Mouse (Mus musculus) MEL (cell line): Measurements from ENCODE around the gene Nr2c2ap. TPM values are rescaled to one million over a fixed set of nuclear protein-coding genes. Genes with fewer than 3 reads are reported as not detected.
A peak's percentile ranks its signal among the peaks of the same experiment; 100 is the strongest.

Source experiments
- DNase-seq: peaks from one replicate; pipeline ENCODE4 v3.0.0; 2011; ENCODE audit warnings: low read depth, low spot score
- H3K27ac ChIP-seq: 2 replicates; pipeline ENCODE4 v1.5.1; 2012; ENCODE audit warnings: low read depth, mild to moderate bottlenecking, control low read depth, low read length, moderate library complexity; ENCODE audit not compliant: control insufficient read depth
- H3K27me3 ChIP-seq, 2 experiments: fragments of 150-350 bp in 1 of 2; sonication (generic) in 1 of 2; 2 replicates each; pipeline ENCODE4 v1.6.1; 2012; ENCODE audit warnings: low read length in 2 of 2, mild to moderate bottlenecking in 2 of 2, improper control_type of control experiment in 1 of 2, moderate library complexity in 1 of 2; ENCODE audit not compliant: insufficient read depth in 2 of 2, control insufficient read depth in 1 of 2
- H3K36me3 ChIP-seq, 2 experiments: 2 replicates each; pipeline ENCODE4 v1.6.1; 2012 to 2014; ENCODE audit warnings: low read length in 2 of 2, improper control_type of control experiment in 1 of 2, inconsistent platforms in 1 of 2, mild to moderate bottlenecking in 1 of 2; ENCODE audit not compliant: insufficient read depth in 2 of 2, control insufficient read depth in 1 of 2
- H3K4me1 ChIP-seq, 2 experiments: fragments of 150-350 bp in 1 of 2; sonication (generic) in 1 of 2; 2 replicates each; pipeline ENCODE4 v1.6.1; 2012; ENCODE audit warnings: low read length in 2 of 2, improper control_type of control experiment in 1 of 2, mild to moderate bottlenecking in 1 of 2; ENCODE audit not compliant: insufficient read depth in 2 of 2, control insufficient read depth in 1 of 2
- H3K4me3 ChIP-seq, 2 experiments: fragments of 150-350 bp in 1 of 2; sonication (generic) in 1 of 2; 2 replicates each; pipeline ENCODE4 v1.5.1; 2012; ENCODE audit warnings: low read depth in 2 of 2, low read length in 2 of 2, mild to moderate bottlenecking in 2 of 2, moderate library complexity in 2 of 2, control low read depth in 1 of 2, improper control_type of control experiment in 1 of 2; ENCODE audit not compliant: control insufficient read depth in 1 of 2, insufficient read depth in 1 of 2
- H3K79me2 ChIP-seq: 2 replicates; pipeline ENCODE4 v1.6.1; 2012; ENCODE audit warnings: mild to moderate bottlenecking, low read length, moderate library complexity; ENCODE audit not compliant: control insufficient read depth, poor library complexity, insufficient read depth
- H3K9ac ChIP-seq: 2 replicates; pipeline ENCODE4 v1.6.1; 2012; ENCODE audit warnings: low read depth, mild to moderate bottlenecking, control low read depth, low read length, moderate library complexity; ENCODE audit not compliant: control insufficient read depth, poor library complexity, severe bottlenecking
- H3K9me3 ChIP-seq: fragments of 150-350 bp; sonication (generic); replicated peaks from 2 replicates; pipeline ENCODE4 v1.6.1; 2012; ENCODE audit warnings: mild to moderate bottlenecking, low read length, improper control_type of control experiment, moderate library complexity; ENCODE audit not compliant: insufficient read depth
- CTCF ChIP-seq, 3 experiments: IDR thresholded peaks in 2 of 3; conservative IDR thresholded peaks in 1 of 3; 2 replicates each; pipeline ENCODE4 v1.5.1; 2011 to 2012; ENCODE audit warnings: low read length in 3 of 3, low read depth in 2 of 3, mild to moderate bottlenecking in 2 of 3, improper control_type of control experiment in 1 of 3, inconsistent platforms in 1 of 3, mixed read lengths in 1 of 3, moderate library complexity in 1 of 3; ENCODE audit not compliant: control insufficient read depth in 1 of 3, insufficient read depth in 1 of 3, poor library complexity in 1 of 3, severe bottlenecking in 1 of 3
- E2F4 ChIP-seq: IDR thresholded peaks from 2 replicates; pipeline ENCODE4 v1.6.1; 2011; ENCODE audit warnings: low read depth, low read length, improper control_type of control experiment, borderline replicate concordance
- ELF1 ChIP-seq: IDR thresholded peaks from 2 replicates; pipeline ENCODE4 v1.6.1; 2014; ENCODE audit warnings: low read depth, mild to moderate bottlenecking, inconsistent platforms, low read length, improper control_type of control experiment, moderate library complexity
- EP300 ChIP-seq, 2 experiments: IDR thresholded peaks; 2 replicates each; pipeline ENCODE4 v1.6.1; 2011; ENCODE audit warnings: improper control_type of control experiment in 2 of 2, low read length in 2 of 2, low read depth in 1 of 2, mild to moderate bottlenecking in 1 of 2
- ETS1 ChIP-seq: IDR thresholded peaks from 2 replicates; pipeline ENCODE4 v1.6.1; 2012; ENCODE audit warnings: low read depth, mild to moderate bottlenecking, inconsistent platforms, low read length, improper control_type of control experiment, moderate library complexity
- GABPA ChIP-seq: IDR thresholded peaks from 2 replicates; pipeline ENCODE4 v1.6.1; 2012; ENCODE audit warnings: low read depth, mild to moderate bottlenecking, inconsistent platforms, low read length, improper control_type of control experiment, moderate library complexity
- HCFC1 ChIP-seq: IDR thresholded peaks from 2 replicates; pipeline ENCODE4 v1.6.1; 2012; ENCODE audit warnings: low read depth, mild to moderate bottlenecking, inconsistent platforms, low read length, improper control_type of control experiment, moderate library complexity
- MAFK ChIP-seq: IDR thresholded peaks from 2 replicates; pipeline ENCODE4 v1.6.1; 2011; ENCODE audit warnings: low read depth, mild to moderate bottlenecking, low read length, improper control_type of control experiment, borderline replicate concordance
- MEF2A ChIP-seq: IDR thresholded peaks from 2 replicates; pipeline ENCODE4 v1.6.1; 2014; ENCODE audit warnings: low read depth, mild to moderate bottlenecking, inconsistent platforms, low read length, improper control_type of control experiment; ENCODE audit not compliant: poor library complexity, insufficient replicate concordance, severe bottlenecking; ENCODE audit errors: extremely low read depth
- MYB ChIP-seq: IDR thresholded peaks from 2 replicates; pipeline ENCODE4 v1.6.1; 2011; ENCODE audit warnings: mild to moderate bottlenecking, low read depth, low read length, improper control_type of control experiment
- MYC ChIP-seq: IDR thresholded peaks from 2 replicates; pipeline ENCODE4 v1.6.1; 2011; ENCODE audit warnings: low read depth, mild to moderate bottlenecking, low read length, improper control_type of control experiment, moderate library complexity
- POLR2A ChIP-seq, 2 experiments: IDR thresholded peaks; 2 replicates each; pipeline ENCODE4 v1.6.1; 2011 to 2012; ENCODE audit warnings: low read length in 2 of 2, mild to moderate bottlenecking in 2 of 2, control low read depth in 1 of 2, improper control_type of control experiment in 1 of 2, low read depth in 1 of 2, moderate library complexity in 1 of 2; ENCODE audit not compliant: control insufficient read depth in 1 of 2, insufficient read depth in 1 of 2, poor library complexity in 1 of 2
- POLR2AphosphoS5 ChIP-seq: IDR thresholded peaks from 2 replicates; pipeline ENCODE4 v1.6.1; 2012; ENCODE audit warnings: low read depth, borderline replicate concordance, mild to moderate bottlenecking, inconsistent platforms, low read length, moderate library complexity, mixed read lengths
- RAD21 ChIP-seq: IDR thresholded peaks from 2 replicates; pipeline ENCODE4 v1.6.1; 2011; ENCODE audit warnings: mild to moderate bottlenecking, low read depth, low read length, improper control_type of control experiment
- SIN3A ChIP-seq: IDR thresholded peaks from 2 replicates; pipeline ENCODE4 v1.6.1; 2012; ENCODE audit warnings: low read length, improper control_type of control experiment, inconsistent platforms
- TAL1 ChIP-seq: IDR thresholded peaks from 2 replicates; pipeline ENCODE4 v1.6.1; 2012; ENCODE audit warnings: mild to moderate bottlenecking, inconsistent platforms, low read length, moderate library complexity, mixed read lengths
- TBP ChIP-seq: IDR thresholded peaks from 2 replicates; pipeline ENCODE4 v1.8.0; 2011; ENCODE audit warnings: low read depth, low read length, improper control_type of control experiment
- UBTF ChIP-seq: IDR thresholded peaks from 2 replicates; pipeline ENCODE4 v1.6.1; 2012; ENCODE audit warnings: low read depth, mild to moderate bottlenecking, inconsistent platforms, low read length, improper control_type of control experiment, moderate library complexity, borderline replicate concordance; ENCODE audit not compliant: insufficient read depth
- USF1 ChIP-seq: IDR thresholded peaks from 2 replicates; pipeline ENCODE4 v1.6.1; 2014; ENCODE audit warnings: low read depth, mild to moderate bottlenecking, inconsistent platforms, low read length, improper control_type of control experiment, moderate library complexity
- USF2 ChIP-seq, 2 experiments: IDR thresholded peaks; 2 replicates each; pipeline ENCODE4 v1.6.1; 2011 to 2012; ENCODE audit warnings: improper control_type of control experiment in 2 of 2, low read length in 2 of 2, borderline replicate concordance in 1 of 2, inconsistent platforms in 1 of 2, low read depth in 1 of 2, mild to moderate bottlenecking in 1 of 2; ENCODE audit not compliant: insufficient read depth in 1 of 2
- ZKSCAN1 ChIP-seq: IDR thresholded peaks from 2 replicates; pipeline ENCODE4 v1.6.1; 2012; ENCODE audit warnings: low read depth, mild to moderate bottlenecking, inconsistent platforms, low read length, improper control_type of control experiment, moderate library complexity
- ZNF384 ChIP-seq: IDR thresholded peaks from 2 replicates; pipeline ENCODE4 v1.6.1; 2012; ENCODE audit warnings: low read depth, mild to moderate bottlenecking, inconsistent platforms, low read length, improper control_type of control experiment
- polyA plus RNA-seq, 2 experiments: library from polyadenylated mRNA; stranded (reverse) in 1 of 2; unstranded in 1 of 2; fragments of >175 nt in 1 of 2; fragments of >200 nt in 1 of 2; gene quantifications; 2 replicates each; pipeline versions ENCODE4 v1.2.1 to v1.2.4; 2012; ENCODE audit warnings: low replicate concordance in 2 of 2, low read depth in 1 of 2; ENCODE audit not compliant: insufficient read length in 2 of 2, insufficient read depth in 1 of 2, missing spikeins in 1 of 2
- total RNA-seq: library from RNA; depleted of rRNA; stranded (reverse); fragments of 300-350 nt; gene quantifications from 2 replicates; pipeline ENCODE4 v1.2.3, GENCODE M21; 2012

Gene Nr2c2ap
- total and polyA plus RNA-seq, 3 experiments = 24.6 to 55.7 TPM; not detected in 1

DNA sequence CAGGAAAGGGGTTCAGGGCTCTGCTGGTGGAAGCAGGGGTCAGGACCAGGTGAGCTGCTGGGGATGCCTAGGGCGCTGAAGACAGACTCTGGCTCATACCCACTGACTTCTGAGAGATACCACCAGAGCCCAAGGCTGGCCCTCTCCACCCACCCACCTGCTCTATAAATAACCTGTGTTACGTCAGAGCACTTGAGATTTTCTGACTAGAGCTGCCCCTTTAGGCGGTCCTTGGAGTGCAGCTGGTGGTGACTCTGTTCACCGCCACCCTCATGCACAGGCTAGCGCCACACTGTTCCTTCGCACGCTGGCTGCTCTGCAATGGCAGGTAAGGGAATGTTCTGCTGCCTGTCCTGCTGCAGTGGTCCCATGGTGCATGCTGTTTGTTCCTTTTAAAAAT, 42.9 kb downstream of the Nr2c2ap start:
- H3K4me1 ChIP-seq = peaks cover 7 to 17% of the 10 kb centered on the region in 2 experiments
- H3K36me3 ChIP-seq = peaks cover 0 to 10% of the 10 kb centered on the region in 2 experiments; a peak in 2 of 4 replicates
- no peak for DNase-seq
- H3K79me2 ChIP-seq = peaks cover 10% of the 10 kb centered on the region
- H3K4me3 ChIP-seq = no peak overlapping the region
- H3K9me3 ChIP-seq = no peaks in the 10 kb centered on the region
- no peak overlapping the region for H3K9ac ChIP-seq
- TF ChIP-seq MYB (no peak), USF2 (IDR thresholded peaks at IDR 0.05; ENCODE audit: borderline replicate concordance in 1 of 2, insufficient read depth in 1 of 2, low read depth in 1 of 2, low read length in 2 of 2) (no peak), GABPA (no peak), SIN3A (no peak), POLR2A (IDR thresholded peaks at IDR 0.05; ENCODE audit: control insufficient read depth in 1 of 2, insufficient read depth in 1 of 2, low read depth in 1 of 2, low read length in 2 of 2, poor library complexity in 1 of 2) (no peak), TAL1 (no peak), MEF2A (no peak), MAFK (no peak), E2F4 (no peak), MYC (no peak), UBTF (no peak), CTCF (IDR thresholded peaks at IDR 0.05 in 2 of 3, conservative IDR thresholded peaks at IDR 0.05 in 1 of 3; ENCODE audit: control insufficient read depth in 1 of 3, insufficient read depth in 1 of 3, low read depth in 2 of 3, low read length in 3 of 3, poor library complexity in 1 of 3, severe bottlenecking in 1 of 3) (no peak), ZKSCAN1 (no peak), ELF1 (no peak), TBP (no peak)
- H3K27me3 ChIP-seq = no peaks in the 10 kb centered on the region
- no peak overlapping the region for H3K27ac ChIP-seq

GRCm38 (mm10) chr8:70178231-70178630, 47.1 kb downstream of the Nr2c2ap start:
- Histone ChIP-seq H3K9ac (no peak overlapping the region), H3K27ac (no peak overlapping the region), H3K4me3 (no peak overlapping the region), H3K9me3 (no peaks in the 10 kb centered on the region), H3K4me1 (peaks cover 10 to 19% of the 10 kb centered on the region in 2 experiments), H3K27me3 (no peaks in the 10 kb centered on the region), H3K36me3 (peaks cover 0 to 14% of the 10 kb centered on the region in 2 experiments; a peak in 2 of 4 replicates), H3K79me2 (peaks cover 5% of the 10 kb centered on the region)
- TF ChIP-seq EP300 (IDR thresholded peaks at IDR 0.05; ENCODE audit: low read depth in 1 of 2, low read length in 2 of 2) (no peak), UBTF (no peak), HCFC1 (no peak), USF1 (no peak), USF2 (IDR thresholded peaks at IDR 0.05; ENCODE audit: borderline replicate concordance in 1 of 2, insufficient read depth in 1 of 2, low read depth in 1 of 2, low read length in 2 of 2) (no peak), ETS1 (no peak), SIN3A (no peak), POLR2AphosphoS5 (no peak), TBP (peak; percentile 86), ZNF384 (peak; percentile 87), RAD21 (no peak), TAL1 (no peak)
- peak; percentile 39 for DNase-seq
